ENCODE assay signal across 8 mouse cellular contexts in genomic region chr2:33177443-33178242, GRCm38 (mm10). TPM values are rescaled to one million over a fixed set of nuclear protein-coding genes. Genes with fewer than 3 reads are reported as not detected.
A peak's percentile ranks its signal among the peaks of the same experiment; 100 is the strongest.
DNase-seq lines count a peak whose midpoint lies in the region; ATAC-seq lines count a peak whose summit lies in the region.

No protein-coding gene starts in this region.

- H3K9me3 ChIP-seq in heart, embryonic 13.5 days, result no peaks in the 10 kb centered on the region

- peaks cover 50% of the 10 kb centered on the region for H3K4me1 ChIP-seq in heart, embryonic 13.5 days

- H3K27me3 ChIP-seq in heart, embryonic 13.5 days (replicated peaks), result no peaks in the 10 kb centered on the region

- no peaks in the 10 kb centered on the region for H3K36me3 ChIP-seq in heart, embryonic 13.5 days

- peak overlapping the region; percentile 30 for H3K4me2 ChIP-seq in heart, embryonic 13.5 days

- no peak overlapping the region for H3K4me3 ChIP-seq in heart, embryonic 13.5 days

- ATAC-seq in frontal cortex, adult (ENCODE audit: low TSS enrichment), result peak; percentile 48; the same call in 1 of the 2 replicates
- ATAC-seq in heart, embryonic 13.5 days (ENCODE audit: extremely low read depth, insufficient number of reproducible peaks, low FRiP score, low TSS enrichment), result peak; percentile 20; the same call in 1 of the 2 replicates

- H3K27ac ChIP-seq in heart, embryonic 13.5 days (replicated peaks), result peak overlapping the region; percentile 80

- H3K9ac ChIP-seq in heart, embryonic 13.5 days, result peak overlapping the region; percentile 63; the same call in 1 of the 2 replicates

- DNase-seq in frontal cortex, postnatal 36 days (ENCODE audit: low spot score in 2 of 2), result no peak
- peak; percentile 47 for DNase-seq in CD4-positive helper T cell, adult 2 months (ENCODE audit: low read depth, low spot score)
- peak; percentile 56 for DNase-seq in liver
- no peak for DNase-seq in cerebellum, adult 11-12 months
- DNase-seq in left cerebral cortex, adult 8-10 months (ENCODE audit: low spot score in 2 of 2), result no peak
- DNase-seq in frontal cortex, postnatal 14 days (ENCODE audit: low spot score in 2 of 2), result no peak

- WGBS in heart, embryonic 13.5 days, result 41% methylated on average over 12 of the region's 12 CpGs

RNA-seq across cellular contexts. Expression of gene Angptl2, which starts 38.2 kb away (rescaled TPM):
- 55.4 and 59.0 TPM in 2 replicates for polyA plus RNA-seq in heart, embryonic 13.5 days (2015; fragmentation: Nextera tagmentation; extraction: Ambion mirVana)
- total RNA-seq in left cerebral cortex, adult 8-10 months (2022), result 1 to 10 TPM; 4.0 to 4.7 (median 4.3) TPM

RNA-seq across cellular contexts. Expression of gene Garnl3, which starts 46.2 kb away (rescaled TPM):
- polyA plus RNA-seq in heart, embryonic 13.5 days (2015; fragmentation: Nextera tagmentation; extraction: Ambion mirVana), result 10.4 and 11.0 TPM in 2 replicates
- total RNA-seq in left cerebral cortex, adult 8-10 months (2022), result 100 to 1,000 TPM in 3 of 4 experiments, 10 to 100 TPM in 1; 90.0 to 133 (median 114) TPM

Comparison
In these comparisons a context has a peak if more than half of its experiments do, and no peak if none do; other contexts are left out.
1. DNase-seq: peak in CD4-positive helper T cell, adult 2 months (single experiment) and liver (single experiment); none in frontal cortex, postnatal 36 days (0 of 2), cerebellum, adult 11-12 months (single experiment), left cerebral cortex, adult 8-10 months (0 of 2) and frontal cortex, postnatal 14 days (0 of 2).